ENCODE assay signal across 20 mouse cellular contexts in genomic region chr5:113590010-113590640, GRCm38 (mm10).
A peak's percentile ranks its signal among the peaks of the same experiment; 100 is the strongest.
DNase-seq lines count a peak whose midpoint lies in the region; ATAC-seq and TF ChIP-seq lines count a peak whose summit lies in the region.
"Had no signal": no experiment of that assay in that cellular context is flagged by ENCODE, and none has a peak within 500 bp of the region (broad histone marks: within the 10 kb centered on the region; RNA-seq: fewer than 3 reads in every experiment).

No protein-coding gene starts in this region.

- no peak for TF ChIP-seq CTCF in cerebellum, adult 2 months (IDR thresholded peaks at IDR 0.05; ENCODE audit: borderline replicate concordance, insufficient read depth, low read depth, low read length)

- TF ChIP-seq POLR2A in cerebellum, adult 2 months (IDR thresholded peaks at IDR 0.05; ENCODE audit: borderline replicate concordance, insufficient read depth, low read length), result no peak

- no peak for ATAC-seq in hindbrain, embryonic 13.5 days (ENCODE audit: low FRiP score)
- no peak for ATAC-seq in hindbrain, embryonic 14.5 days (ENCODE audit: low FRiP score)
- no peak for ATAC-seq in midbrain, embryonic 16.5 days
- ATAC-seq in midbrain, embryonic 13.5 days, result no peak
- ATAC-seq in kidney, embryonic 15.5 days (replicated peaks; ENCODE audit: low FRiP score), result no peak
- ATAC-seq: hindbrain, embryonic 16.5 days; liver, embryonic 12.5 days had no signal

- DNase-seq in cerebellum, adult 2 months, result no peak
- DNase-seq in cerebellum, adult 11 months, result no peak
- DNase-seq in hindbrain, embryonic 14.5 days (ENCODE audit: low spot score), result no peak
- DNase-seq in kidney, postnatal 36 days, result no peak
- DNase-seq: kidney, adult 11 months; lung, adult 2 months; lung, postnatal 4 days; right cerebral cortex, postnatal 25 days; thymus, adult 18-20 months; thymus, postnatal 4 days had no signal

- no peak overlapping the region for H3K9ac ChIP-seq in hindbrain, embryonic 13.5 days
- H3K9ac ChIP-seq in hindbrain, embryonic 14.5 days, result no peak overlapping the region
- H3K9ac ChIP-seq in midbrain, embryonic 16.5 days (ENCODE audit: low read depth, low read length), result no peak overlapping the region
- H3K9ac ChIP-seq in midbrain, embryonic 13.5 days (replicated peaks), result no peak overlapping the region
- no peak overlapping the region for H3K9ac ChIP-seq in kidney, embryonic 15.5 days
- H3K9ac ChIP-seq: embryonic facial prominence, embryonic 13.5 days; liver, embryonic 12.5 days; stomach, embryonic 15.5 days had no signal

- H3K4me3 ChIP-seq in cerebellum, adult 2 months (replicated peaks; ENCODE audit: insufficient read depth, low read depth, low read length), result no peak overlapping the region
- H3K4me3 ChIP-seq in hindbrain, embryonic 13.5 days, result no peak overlapping the region
- no peak overlapping the region for H3K4me3 ChIP-seq in hindbrain, embryonic 14.5 days (replicated peaks; ENCODE audit: low read length)
- no peak overlapping the region for H3K4me3 ChIP-seq in midbrain, embryonic 16.5 days (ENCODE audit: low read depth, low read length)
- no peak overlapping the region for H3K4me3 ChIP-seq in midbrain, embryonic 13.5 days (replicated peaks)
- H3K4me3 ChIP-seq in kidney, embryonic 15.5 days (replicated peaks), result no peak overlapping the region
- H3K4me3 ChIP-seq: embryonic facial prominence, embryonic 13.5 days; heart, embryonic 10.5 days; liver, embryonic 12.5 days; stomach, embryonic 15.5 days had no signal

- 31% methylated on average over 5 of the region's 5 CpGs for WGBS in cerebellum, adult 2 months
- 76% methylated on average over 5 of the region's 5 CpGs for WGBS in hindbrain, embryonic 13.5 days
- WGBS in hindbrain, embryonic 14.5 days, result 76% methylated on average over 5 of the region's 5 CpGs
- 79% methylated on average over 5 of the region's 5 CpGs for WGBS in midbrain, embryonic 16.5 days
- WGBS in midbrain, embryonic 13.5 days, result 82% methylated on average over 5 of the region's 5 CpGs
- WGBS in kidney, embryonic 15.5 days, result 49% methylated on average over 5 of the region's 5 CpGs

- peaks cover 42% of the 10 kb centered on the region for H3K4me1 ChIP-seq in cerebellum, adult 2 months (ENCODE audit: control insufficient read depth, insufficient read depth, low read length)
- H3K4me1 ChIP-seq in hindbrain, embryonic 13.5 days (replicated peaks), result peaks cover 46% of the 10 kb centered on the region
- peaks cover 32% of the 10 kb centered on the region for H3K4me1 ChIP-seq in hindbrain, embryonic 14.5 days (replicated peaks; ENCODE audit: control insufficient read depth, insufficient read depth, low read length)
- H3K4me1 ChIP-seq in midbrain, embryonic 16.5 days (ENCODE audit: control insufficient read depth, insufficient read depth, low read length), result peaks cover 30% of the 10 kb centered on the region
- peaks cover 39% of the 10 kb centered on the region for H3K4me1 ChIP-seq in midbrain, embryonic 13.5 days (replicated peaks)
- H3K4me1 ChIP-seq in kidney, embryonic 15.5 days, result peaks cover 51% of the 10 kb centered on the region
- H3K4me1 ChIP-seq: liver, embryonic 12.5 days; stomach, embryonic 15.5 days had no signal

- no peaks in the 10 kb centered on the region for H3K27me3 ChIP-seq in cerebellum, adult 2 months (ENCODE audit: control insufficient read depth, insufficient read depth, low read length)
- H3K27me3 ChIP-seq in hindbrain, embryonic 13.5 days, result 0 out of 2 replicates have a peak, but pooled peaks cover 5% of the 10 kb centered on the region
- no peaks in the 10 kb centered on the region for H3K27me3 ChIP-seq in hindbrain, embryonic 14.5 days (ENCODE audit: control insufficient read depth, insufficient read depth, low read length)
- H3K27me3 ChIP-seq in midbrain, embryonic 16.5 days (ENCODE audit: control insufficient read depth, insufficient read depth, low read depth, low read length), result no peaks in the 10 kb centered on the region
- H3K27me3 ChIP-seq in midbrain, embryonic 13.5 days, result no peaks in the 10 kb centered on the region
- no peaks in the 10 kb centered on the region for H3K27me3 ChIP-seq in kidney, embryonic 15.5 days
- H3K27me3 ChIP-seq: embryonic facial prominence, embryonic 13.5 days; stomach, embryonic 15.5 days had no signal

- peak overlapping the region; percentile 68 for H3K27ac ChIP-seq in cerebellum, adult 2 months (ENCODE audit: insufficient read depth, low read length)
- H3K27ac ChIP-seq in hindbrain, embryonic 13.5 days, result peak overlapping the region; percentile 89; the same call in 1 of the 2 replicates
- no peak overlapping the region for H3K27ac ChIP-seq in hindbrain, embryonic 14.5 days
- peak overlapping the region; percentile 12; the same call in 1 of the 2 replicates for H3K27ac ChIP-seq in midbrain, embryonic 16.5 days (ENCODE audit: low read length)
- no peak overlapping the region for H3K27ac ChIP-seq in midbrain, embryonic 13.5 days
- no peak overlapping the region for H3K27ac ChIP-seq in kidney, embryonic 15.5 days
- H3K27ac ChIP-seq: embryonic facial prominence, embryonic 13.5 days; heart, embryonic 10.5 days; kidney, postnatal 0 days; liver, embryonic 12.5 days; stomach, embryonic 15.5 days had no signal

- H3K36me3 ChIP-seq in hindbrain, embryonic 13.5 days, result no peaks in the 10 kb centered on the region; the same call in 1 of the 2 replicates
- no peaks in the 10 kb centered on the region for H3K36me3 ChIP-seq in hindbrain, embryonic 14.5 days (replicated peaks; ENCODE audit: control insufficient read depth, insufficient read depth)
- no peaks in the 10 kb centered on the region; the same call in 1 of the 2 replicates for H3K36me3 ChIP-seq in midbrain, embryonic 16.5 days (ENCODE audit: control insufficient read depth, insufficient read depth, low read length)
- H3K36me3 ChIP-seq in midbrain, embryonic 13.5 days, result no peaks in the 10 kb centered on the region
- no peaks in the 10 kb centered on the region for H3K36me3 ChIP-seq in kidney, embryonic 15.5 days
- H3K36me3 ChIP-seq: embryonic facial prominence, embryonic 13.5 days; heart, embryonic 10.5 days; liver, embryonic 12.5 days; stomach, embryonic 15.5 days had no signal

- no peaks in the 10 kb centered on the region for H3K9me3 ChIP-seq in hindbrain, embryonic 13.5 days
- H3K9me3 ChIP-seq in hindbrain, embryonic 14.5 days (ENCODE audit: control insufficient read depth, low read length), result no peaks in the 10 kb centered on the region
- H3K9me3 ChIP-seq in midbrain, embryonic 16.5 days (replicated peaks; ENCODE audit: control insufficient read depth, low read length, poor library complexity, severe bottlenecking), result no peaks in the 10 kb centered on the region
- no peaks in the 10 kb centered on the region for H3K9me3 ChIP-seq in midbrain, embryonic 13.5 days
- no peaks in the 10 kb centered on the region for H3K9me3 ChIP-seq in kidney, embryonic 15.5 days (replicated peaks)
- H3K9me3 ChIP-seq: embryonic facial prominence, embryonic 13.5 days; heart, embryonic 10.5 days; liver, embryonic 12.5 days; stomach, embryonic 15.5 days had no signal

- no peak overlapping the region for H3K4me2 ChIP-seq in hindbrain, embryonic 13.5 days
- H3K4me2 ChIP-seq in hindbrain, embryonic 14.5 days (replicated peaks), result no peak overlapping the region
- no peak overlapping the region for H3K4me2 ChIP-seq in midbrain, embryonic 16.5 days (ENCODE audit: low read length)
- H3K4me2 ChIP-seq in midbrain, embryonic 13.5 days (replicated peaks), result no peak overlapping the region
- no peak overlapping the region for H3K4me2 ChIP-seq in kidney, embryonic 15.5 days
- H3K4me2 ChIP-seq: embryonic facial prominence, embryonic 13.5 days; liver, embryonic 12.5 days; stomach, embryonic 15.5 days had no signal

Comparison
In these comparisons a context has a peak if more than half of its experiments do, and no peak if none do; other contexts are left out.
1. H3K27ac ChIP-seq: peak in cerebellum, adult 2 months (single experiment), hindbrain, embryonic 13.5 days (single experiment) and midbrain, embryonic 16.5 days (single experiment); none in hindbrain, embryonic 14.5 days (single experiment), midbrain, embryonic 13.5 days (single experiment) and kidney, embryonic 15.5 days (single experiment).